Mouse (Mus musculus): ENCODE data around the gene Gsk3a.
A peak's percentile ranks its signal among the peaks of the same experiment; 100 is the strongest.

Gsk3a gene

GRCm38 (mm10) chr7:25227523-25228300, 9.9 kb downstream of the Gsk3a start:
- no peak for DNase-seq (ENCODE audit: extremely low spot score, low read depth, low spot score)

GRCm38 (mm10) chr7:25222275-25222967, 15.2 kb downstream of the Gsk3a start:
- DNase-seq (ENCODE audit: extremely low spot score, low read depth, low spot score): no peak

GRCm38 (mm10) chr7:25221102-25221883, 16.4 kb downstream of the Gsk3a start, which contains the start of gene Zfp526:
Zfp526 (plus strand) TSS chr7:25221425.
- peak; percentile 93 for DNase-seq (ENCODE audit: extremely low spot score, low read depth, low spot score)

- no peak for DNase-seq (ENCODE audit: extremely low spot score, low read depth, low spot score)
Measured at GRCm38 (mm10) chr7:25220457-25221101, 17.1 kb downstream of the Gsk3a start, which contains the start of gene Dedd2. Dedd2 (minus strand) TSS chr7:25220615.

GRCm38 (mm10) chr7:25219756-25220456, 17.7 kb downstream of the Gsk3a start:
- peak; percentile 90 for DNase-seq (ENCODE audit: extremely low spot score, low read depth, low spot score)

- DNase-seq (ENCODE audit: extremely low spot score, low read depth, low spot score): no peak
Measured at GRCm38 (mm10) chr7:25219416-25219750, 18.3 kb downstream of the Gsk3a start.

- no peak for DNase-seq (ENCODE audit: extremely low spot score, low read depth, low spot score)
Measured at GRCm38 (mm10) chr7:25218705-25219415, 18.8 kb downstream of the Gsk3a start.

- no peak for DNase-seq (ENCODE audit: extremely low spot score, low read depth, low spot score)
Measured at GRCm38 (mm10) chr7:25217653-25218395, 19.8 kb downstream of the Gsk3a start.

- DNase-seq (ENCODE audit: extremely low spot score, low read depth, low spot score): no peak
Measured at GRCm38 (mm10) chr7:25214172-25214571, 23.5 kb downstream of the Gsk3a start.

GRCm38 (mm10) chr7:25213099-25213498, 24.6 kb downstream of the Gsk3a start:
- DNase-seq (ENCODE audit: extremely low spot score, low read depth, low spot score): no peak

- no peak for DNase-seq (ENCODE audit: extremely low spot score, low read depth, low spot score)
Measured at GRCm38 (mm10) chr7:25210482-25210881, 27.2 kb downstream of the Gsk3a start.

- DNase-seq (ENCODE audit: extremely low spot score, low read depth, low spot score): no peak
Measured at GRCm38 (mm10) chr7:25209161-25209622, 28.5 kb downstream of the Gsk3a start.

GRCm38 (mm10) chr7:25206094-25206830, 31.4 kb downstream of the Gsk3a start:
- no peak for DNase-seq (ENCODE audit: extremely low spot score, low read depth, low spot score)

GRCm38 (mm10) chr7:25205355-25206093, 32.1 kb downstream of the Gsk3a start:
- DNase-seq (ENCODE audit: extremely low spot score, low read depth, low spot score): no peak

GRCm38 (mm10) chr7:25203624-25204023, 34.0 kb downstream of the Gsk3a start:
- DNase-seq (ENCODE audit: extremely low spot score, low read depth, low spot score): no peak

- DNase-seq (ENCODE audit: extremely low spot score, low read depth, low spot score): no peak
Measured at GRCm38 (mm10) chr7:25197384-25198018, 40.1 kb downstream of the Gsk3a start.

GRCm38 (mm10) chr7:25196107-25196506, 41.5 kb downstream of the Gsk3a start:
- no peak for DNase-seq (ENCODE audit: extremely low spot score, low read depth, low spot score)
